Mouse (Mus musculus) frontal cortex, postnatal 25 days (tissue): ENCODE data around the gene Cplx2.

Experiments
- DNase-seq, 2 experiments: peaks; one replicate each; pipeline ENCODE4 v3.0.0; 2022; ENCODE audit warnings: low spot score in 2 of 2

The Cplx2 gene

DNA sequence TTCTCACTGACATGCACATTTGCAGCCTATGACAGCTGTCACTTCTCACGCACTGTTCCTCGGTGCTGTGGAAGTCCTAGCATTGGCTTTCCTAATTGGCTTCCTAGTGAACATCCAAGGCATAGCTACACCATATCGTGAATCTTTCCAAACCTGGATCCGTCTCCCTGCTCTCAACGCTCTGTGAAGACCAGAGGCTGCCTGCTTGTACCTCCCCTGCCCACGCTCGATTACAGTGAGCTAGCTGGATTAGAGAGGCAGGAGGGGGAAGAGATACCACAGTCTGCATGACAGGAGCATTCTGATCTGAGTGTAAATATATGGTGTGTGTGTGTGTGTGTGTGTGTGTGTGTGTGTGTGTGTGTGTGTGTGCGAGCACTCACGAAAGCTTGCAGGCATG is 3.0 kb upstream of the Cplx2 start:
- no peak for DNase-seq

DNA sequence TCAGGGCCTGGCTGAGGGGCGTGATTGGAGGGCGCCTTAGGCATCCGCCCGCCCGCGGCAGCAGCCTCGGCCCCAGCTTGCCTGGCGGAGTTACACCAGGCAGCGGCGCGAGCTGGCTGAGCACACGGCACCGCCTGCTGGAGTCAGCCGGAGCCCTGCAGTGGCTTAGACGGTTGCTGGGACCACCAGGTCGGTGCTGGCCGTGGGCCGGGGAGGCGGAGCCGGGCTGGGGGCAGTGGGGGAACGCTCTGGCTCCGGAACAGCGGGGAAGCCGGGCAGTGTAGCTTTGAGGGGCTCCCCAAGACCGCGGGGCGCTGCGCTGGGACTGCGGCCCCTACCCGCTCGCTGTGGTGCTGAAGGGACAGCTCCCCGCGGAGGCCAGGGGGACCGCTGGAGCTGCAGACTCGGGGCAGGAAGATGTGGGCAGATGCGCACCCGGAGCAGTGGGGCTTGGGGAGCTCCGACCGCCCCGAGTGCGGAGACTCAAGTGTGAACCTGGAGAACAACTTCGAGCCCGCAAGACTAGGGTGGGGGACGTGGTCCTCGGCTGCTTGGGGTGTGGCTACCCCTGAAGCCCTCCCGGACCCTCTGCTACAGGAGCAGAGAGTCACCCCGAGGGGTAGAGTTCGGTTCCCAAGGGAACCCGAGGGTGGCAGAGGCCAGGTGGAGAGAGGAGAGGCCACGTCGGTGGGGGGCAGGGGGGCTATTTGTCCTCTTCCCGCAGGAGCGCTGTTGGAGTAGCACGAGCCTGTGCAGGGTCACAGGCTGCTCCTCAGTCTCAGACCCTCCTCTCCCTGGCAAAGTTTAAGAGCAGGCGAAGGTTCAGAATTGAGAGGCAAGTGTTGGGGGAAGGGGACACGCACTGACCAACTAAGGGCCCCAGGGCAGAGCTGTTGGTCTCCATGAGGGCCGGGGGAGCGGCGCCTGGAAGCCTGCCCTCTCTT is 510 bp downstream of the Cplx2 start:
- no peak for DNase-seq

DNA sequence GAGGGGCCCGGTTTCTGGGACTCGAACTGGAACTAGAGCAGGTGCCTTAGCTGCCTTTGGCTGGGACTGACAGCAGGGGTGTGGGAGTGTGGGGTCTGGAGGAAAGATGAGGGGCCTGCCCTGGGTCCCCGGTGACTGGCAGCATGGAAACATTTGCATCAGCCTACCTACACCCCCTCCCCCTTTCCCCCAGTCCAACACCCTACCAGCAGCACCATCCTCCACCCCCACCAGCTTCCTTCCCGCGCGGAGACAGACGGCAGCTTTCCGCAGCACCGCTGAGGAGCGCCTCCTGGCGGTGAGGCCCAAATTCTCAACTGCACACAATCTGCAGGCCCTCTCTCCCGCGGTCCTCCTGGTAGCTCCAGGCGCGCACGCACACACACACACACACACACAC is 1.5 kb downstream of the Cplx2 start:
- DNase-seq, result peak; percentile 69 to 79

DNA sequence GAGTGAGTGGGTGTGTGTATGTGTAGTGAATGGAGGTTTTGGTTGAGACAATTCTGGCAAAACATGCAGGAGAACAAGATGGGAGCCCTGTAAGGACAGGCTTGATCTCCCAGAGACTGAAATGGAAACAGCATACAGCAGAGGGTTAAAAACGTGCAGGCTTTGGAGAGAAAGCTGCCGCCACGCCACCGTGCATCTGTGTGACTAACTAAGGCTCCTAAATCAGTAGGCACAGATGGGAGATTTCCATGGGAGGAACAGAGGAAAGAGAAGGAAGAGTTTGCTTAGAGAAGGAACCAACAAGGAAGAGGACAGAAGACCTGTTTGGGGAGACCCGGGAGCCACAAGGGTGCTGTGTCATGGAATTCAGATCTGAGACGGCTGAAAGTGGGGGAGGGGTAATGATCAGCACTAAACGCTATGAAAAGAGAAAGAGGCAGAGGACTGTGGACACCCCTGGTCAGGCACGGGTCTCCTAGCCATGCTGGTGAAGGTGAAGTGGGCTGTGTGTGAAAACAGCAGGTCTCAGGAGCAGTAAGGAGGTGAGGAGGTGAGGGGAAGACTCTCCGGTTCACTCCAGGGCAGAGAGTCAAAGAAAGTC is 3.1 kb downstream of the Cplx2 start:
- DNase-seq, result no peak

DNA sequence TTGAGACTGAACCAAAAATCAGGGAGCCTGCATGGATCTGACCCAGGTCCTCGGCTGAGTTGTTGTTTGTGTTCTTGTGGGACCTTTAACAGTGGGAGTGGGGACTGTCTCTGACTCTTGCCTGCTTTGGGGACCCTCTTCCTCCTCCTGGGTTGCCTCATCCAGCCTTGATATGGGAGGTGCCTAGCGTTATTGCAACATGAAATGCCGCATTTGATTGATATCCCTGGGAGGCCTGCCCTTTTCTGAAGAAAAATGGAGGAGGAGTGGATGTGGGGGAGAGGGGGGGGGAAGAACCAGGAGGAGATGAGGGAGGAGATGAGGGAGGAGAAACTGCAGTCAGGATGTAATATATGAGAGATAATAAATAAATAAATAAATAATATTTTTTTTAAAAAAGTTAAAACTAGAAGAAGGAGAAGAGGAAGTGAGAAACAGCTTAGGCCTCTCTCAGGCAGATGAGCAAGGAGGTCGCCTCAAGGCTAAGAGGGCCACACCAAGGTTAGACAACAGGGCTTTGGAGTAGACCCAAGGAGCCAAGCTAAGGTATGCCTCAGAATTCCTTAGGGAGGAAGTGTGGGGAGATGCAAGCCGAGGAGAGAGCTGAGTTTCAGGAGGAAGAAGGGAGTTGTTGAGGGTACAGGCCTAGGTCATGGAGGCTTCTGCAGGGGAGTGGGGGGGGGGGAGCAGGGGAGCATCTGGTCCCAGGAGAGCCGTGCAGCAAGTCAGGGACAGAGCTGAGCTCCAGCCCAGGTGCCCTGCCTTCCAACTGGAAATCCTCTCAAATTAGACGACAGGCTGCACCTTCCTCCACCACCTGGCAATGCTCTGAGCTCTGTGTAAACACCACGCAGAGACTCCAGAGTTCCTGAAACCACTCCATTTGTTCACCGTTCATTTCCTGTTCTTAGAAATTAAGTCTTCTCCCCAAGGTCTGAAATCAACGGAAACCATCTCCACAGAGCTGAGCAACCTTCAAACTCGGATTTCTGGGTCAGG is 4.6 kb downstream of the Cplx2 start:
- DNase-seq, result no peak

DNA sequence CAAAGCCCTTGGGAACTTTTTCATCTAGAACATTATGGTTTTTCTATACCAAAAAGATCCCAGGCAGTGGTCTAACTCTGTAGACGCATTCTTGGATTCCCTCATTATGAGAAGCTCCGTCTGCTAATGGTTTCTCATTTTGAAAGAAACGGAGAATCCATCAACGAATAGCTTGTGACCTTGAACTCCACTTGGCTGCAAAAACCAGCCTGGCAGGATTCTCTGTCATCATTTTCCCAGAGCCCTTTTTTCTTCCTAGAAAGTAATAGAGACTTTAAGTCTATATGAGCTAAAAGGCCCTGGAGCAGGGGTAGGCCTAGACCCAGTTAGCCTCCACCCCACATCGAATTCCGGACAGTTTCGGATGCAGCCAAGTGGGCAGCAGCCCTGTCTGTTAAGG is 5.6 kb downstream of the Cplx2 start:
- DNase-seq, result no peak

DNA sequence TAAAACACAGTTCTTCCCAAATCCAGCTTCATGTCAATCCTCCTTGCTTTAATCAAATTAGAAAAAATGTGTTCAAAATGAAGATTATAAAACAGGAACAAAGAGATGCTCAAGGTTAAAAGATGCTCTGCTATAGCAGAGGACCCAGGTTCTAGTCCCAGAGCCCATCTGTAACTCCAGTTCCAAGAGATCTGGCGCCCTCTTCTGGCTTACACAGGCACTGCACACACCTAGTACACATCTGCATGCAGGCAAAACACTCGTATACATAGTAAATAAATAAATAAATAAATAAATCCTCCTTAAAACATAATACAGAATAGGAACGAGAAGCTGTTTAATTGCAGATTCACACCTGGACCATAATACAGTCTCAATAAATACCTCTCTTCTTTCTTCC is 6.9 kb downstream of the Cplx2 start:
- DNase-seq, result no peak

DNA sequence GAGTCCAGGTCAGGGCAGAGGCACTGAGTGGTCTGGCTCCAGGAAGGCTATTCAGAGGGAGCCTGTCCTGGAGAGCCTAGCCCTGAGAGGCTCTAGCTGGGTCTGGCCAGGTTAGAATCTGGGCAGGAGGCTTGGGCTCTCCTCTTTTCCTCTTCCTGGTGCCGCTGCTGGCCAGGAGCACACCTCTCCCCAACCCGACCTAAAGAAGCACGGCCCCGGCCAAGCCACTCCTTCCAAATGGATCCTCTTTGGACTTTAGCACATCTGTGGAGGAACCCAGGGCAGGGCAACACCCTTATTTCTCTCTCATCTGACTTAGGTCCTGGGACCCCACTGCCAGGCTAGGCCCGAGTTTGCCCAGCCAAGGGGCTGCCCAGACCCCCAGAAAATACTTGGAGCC is 9.3 kb downstream of the Cplx2 start:
- no peak for DNase-seq

DNA sequence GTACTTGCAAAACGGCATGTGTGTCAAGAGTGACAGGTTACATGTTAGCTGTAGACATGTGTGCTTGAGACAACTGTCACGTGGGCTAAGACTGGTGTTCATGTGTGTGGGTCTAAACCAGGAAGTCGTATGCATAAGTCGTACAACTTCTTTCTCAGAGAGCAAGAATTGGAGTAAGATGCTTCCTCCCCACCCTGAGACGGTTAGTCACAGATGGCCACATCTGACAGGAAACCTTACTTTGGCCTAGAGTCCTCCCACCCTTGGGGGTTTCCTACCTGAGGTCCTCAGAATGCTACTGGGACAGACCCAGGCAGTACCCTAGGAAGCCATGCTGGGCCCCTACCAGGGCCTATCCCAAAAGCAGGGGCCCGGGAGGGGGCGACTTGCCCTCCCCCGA is 10.2 kb downstream of the Cplx2 start:
- no peak for DNase-seq

DNA sequence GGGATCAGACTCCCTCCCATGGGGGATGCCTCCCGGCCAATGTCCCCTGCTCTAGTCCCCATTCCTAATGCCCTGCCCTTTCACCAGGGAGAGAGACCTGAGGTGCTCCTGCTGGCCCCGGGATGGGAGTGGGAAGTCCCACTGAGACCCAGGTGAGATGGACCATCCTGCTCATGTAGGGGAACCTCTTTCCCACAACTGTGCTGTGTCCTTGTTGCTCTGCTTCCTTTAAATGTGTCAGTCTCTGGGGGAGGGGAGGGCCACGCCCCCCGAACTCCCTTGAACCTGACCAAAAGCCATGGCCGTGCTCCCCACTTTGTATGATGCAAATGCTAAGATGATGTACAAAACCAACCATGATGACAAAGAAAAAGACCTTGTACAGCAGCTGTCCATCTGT is 12.4 kb downstream of the Cplx2 start:
- no peak for DNase-seq

DNA sequence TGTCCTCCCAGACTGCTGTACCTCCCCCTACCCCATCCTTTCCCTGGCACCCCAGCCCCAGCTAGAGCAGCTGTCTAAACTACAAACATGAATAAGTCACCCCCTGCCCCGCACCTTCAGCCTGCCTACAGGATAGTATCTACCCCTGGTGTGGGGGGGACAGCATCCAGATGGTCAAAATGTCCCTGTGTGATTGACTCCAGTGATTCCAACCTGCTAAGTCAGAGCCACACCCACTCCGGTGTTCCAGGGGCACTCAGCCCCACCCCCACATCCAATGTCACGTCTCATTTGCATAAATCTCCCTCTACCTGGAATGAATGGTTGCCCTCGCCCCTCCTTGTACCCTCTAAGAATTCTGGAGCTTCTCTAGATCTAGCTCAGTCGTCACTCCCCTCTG is 13.4 kb downstream of the Cplx2 start:
- DNase-seq, result no peak

DNA sequence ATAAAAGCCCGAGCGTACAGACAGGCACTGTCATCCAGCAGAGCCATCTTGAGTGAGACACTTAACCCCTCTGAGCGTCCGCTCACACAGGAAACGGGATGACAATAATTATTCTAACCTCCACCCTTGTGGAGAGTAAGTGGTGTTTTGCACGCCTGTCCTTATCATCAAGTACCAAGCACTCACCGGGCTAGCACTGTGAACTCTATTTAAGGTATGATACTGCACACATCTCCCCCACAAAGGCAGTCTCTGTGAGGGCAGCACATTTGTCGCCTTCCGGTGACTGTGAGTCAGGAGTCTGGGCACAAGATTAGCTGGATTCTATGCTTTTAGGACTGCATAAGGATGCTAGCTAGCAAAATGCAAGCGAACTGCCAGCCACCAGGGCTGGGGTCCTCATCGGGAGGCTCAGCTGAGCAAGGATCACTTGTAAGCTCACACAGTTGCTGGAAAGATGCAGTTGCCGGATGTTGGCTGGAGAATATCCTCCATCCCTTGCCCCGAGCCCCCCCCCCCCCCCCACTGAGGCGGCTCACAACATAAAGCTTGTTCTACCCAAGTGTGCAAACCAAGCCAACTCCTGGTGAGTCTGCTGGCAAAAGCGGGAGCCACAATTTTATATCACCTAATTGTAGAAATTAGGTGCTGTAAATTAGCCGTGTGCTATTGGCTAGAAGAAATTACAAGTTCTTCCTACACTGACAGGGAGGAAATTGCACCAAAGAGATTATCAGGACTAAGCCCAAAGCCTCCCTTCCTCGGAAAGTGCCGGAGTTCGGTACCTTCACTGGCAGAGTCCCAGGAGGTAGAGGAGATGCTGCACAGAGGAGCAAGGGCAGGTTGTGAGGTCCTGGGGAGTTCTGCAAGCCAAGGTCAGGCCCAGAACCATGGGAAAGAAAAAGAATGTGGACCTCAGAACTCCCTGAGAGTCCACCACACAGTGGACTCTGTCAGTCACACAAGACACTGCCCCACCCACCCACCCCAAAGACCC is 14.2 kb downstream of the Cplx2 start:
- DNase-seq, result no peak

DNA sequence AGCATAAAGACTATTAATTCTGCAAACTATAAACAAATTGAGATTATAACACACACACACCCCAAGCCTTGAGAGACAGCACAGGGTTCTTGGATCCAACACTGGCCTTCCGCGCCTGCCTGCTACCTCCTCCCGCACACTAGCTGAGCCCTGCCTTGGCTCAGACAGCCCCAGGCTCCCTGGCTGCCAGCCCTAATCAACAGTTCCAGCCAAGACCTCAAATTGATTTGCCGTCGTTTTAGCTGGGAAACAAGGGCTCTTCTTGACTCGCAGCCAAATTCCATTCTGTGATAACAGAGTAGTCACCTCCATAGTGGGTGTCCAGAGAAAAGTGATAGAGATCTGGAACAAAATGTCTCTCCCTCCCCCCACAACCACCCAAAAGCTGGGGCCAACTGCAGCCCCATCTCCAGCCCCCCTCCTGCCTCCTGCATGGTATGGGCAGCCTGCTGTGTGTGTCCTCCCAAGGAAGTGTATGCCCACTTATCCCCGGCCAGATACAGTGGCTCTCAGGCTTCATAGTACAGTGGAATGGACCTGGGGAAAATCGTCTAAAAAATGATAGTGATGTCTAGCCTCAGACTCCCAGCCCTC is 18.9 kb downstream of the Cplx2 start:
- no peak for DNase-seq

DNA sequence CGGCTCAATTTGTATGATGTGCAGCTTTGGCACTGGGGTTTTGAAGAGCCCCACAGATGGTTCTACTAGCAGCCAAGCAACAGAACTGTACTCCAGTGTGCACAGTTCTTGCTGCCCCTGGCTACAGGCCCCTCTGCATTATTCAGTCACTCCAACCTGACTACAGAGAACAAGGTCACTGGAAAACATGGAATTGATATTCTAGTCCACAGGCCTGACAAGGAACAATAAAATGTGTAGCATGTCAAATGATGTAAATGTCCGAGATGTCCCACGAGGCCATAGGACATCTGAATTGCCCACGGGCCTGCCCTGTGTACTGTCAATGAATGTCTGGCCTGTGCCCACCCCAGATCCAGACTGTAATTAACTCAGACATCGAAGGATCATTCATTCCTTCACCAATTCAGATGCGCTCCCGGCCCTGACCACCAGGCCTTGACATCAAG is 19.4 kb downstream of the Cplx2 start:
- DNase-seq, result no peak

DNA sequence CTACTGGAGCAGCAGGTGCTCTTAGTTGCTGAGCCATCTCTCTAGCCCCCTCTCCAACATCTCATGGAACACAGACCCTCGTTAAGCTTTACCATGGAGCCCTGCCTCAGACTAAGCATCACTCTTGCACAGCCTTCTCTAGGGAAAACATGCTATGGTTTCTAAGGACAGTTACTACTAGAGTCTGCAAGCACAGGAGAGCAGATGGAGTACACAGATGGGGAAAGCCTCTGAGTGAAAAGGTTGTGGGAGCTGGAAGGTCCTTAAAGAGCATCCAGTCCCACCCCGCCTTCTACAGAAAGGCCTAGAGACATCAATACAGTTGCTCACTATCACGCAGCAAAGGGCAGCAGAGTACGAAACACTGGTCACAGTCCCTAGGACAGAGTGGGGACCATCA is 20.2 kb downstream of the Cplx2 start:
- DNase-seq, result no peak

DNA sequence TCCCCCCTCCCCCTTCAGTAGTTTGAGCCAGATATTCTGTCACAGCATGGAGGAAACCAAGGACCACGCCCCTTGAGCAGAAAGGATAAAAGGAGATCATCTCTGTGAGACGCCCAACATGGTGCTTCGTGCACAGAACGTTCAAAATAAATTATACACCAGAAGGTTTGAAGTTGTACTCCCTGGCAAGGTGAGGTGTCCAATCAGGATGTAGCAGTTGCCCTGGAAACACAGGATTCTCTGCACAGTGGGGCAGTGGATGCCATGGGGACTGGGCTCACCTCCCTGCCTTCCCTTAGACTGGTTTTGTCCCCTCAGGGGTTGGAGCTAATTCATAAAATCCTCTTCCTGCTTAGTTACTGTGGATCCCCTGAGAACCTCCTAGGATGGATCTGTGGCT is 25.9 kb downstream of the Cplx2 start:
- DNase-seq, result no peak

DNA sequence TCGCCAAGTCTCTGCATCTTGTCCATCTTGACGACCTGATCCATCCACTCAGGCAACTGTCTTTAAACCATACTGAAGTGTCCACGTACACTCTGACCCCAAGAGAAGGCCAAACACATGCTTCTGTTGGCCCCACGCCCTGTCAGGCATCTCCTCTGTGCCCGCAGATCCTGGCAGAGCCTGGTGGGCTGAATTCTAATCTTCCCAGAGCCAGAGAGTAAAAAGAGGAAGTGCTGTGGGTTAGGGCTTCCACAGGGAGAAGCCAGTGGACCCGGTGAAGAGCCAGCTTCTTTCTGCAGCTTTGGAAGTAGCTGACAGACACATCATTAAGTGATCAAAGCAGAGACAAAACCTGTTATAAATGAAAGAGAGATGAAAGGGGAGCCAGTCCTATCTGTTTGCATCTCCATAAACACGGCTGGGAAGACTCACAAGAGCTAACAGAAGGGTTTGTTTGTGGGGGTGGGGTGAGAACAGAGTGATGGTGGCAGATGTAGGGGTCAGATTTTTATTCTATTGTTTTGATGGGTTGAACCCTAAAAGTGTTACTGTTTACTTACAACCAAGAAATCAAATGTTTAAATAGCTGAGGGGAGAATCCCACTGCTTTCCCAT is 29.5 kb downstream of the Cplx2 start:
- no peak for DNase-seq

DNA sequence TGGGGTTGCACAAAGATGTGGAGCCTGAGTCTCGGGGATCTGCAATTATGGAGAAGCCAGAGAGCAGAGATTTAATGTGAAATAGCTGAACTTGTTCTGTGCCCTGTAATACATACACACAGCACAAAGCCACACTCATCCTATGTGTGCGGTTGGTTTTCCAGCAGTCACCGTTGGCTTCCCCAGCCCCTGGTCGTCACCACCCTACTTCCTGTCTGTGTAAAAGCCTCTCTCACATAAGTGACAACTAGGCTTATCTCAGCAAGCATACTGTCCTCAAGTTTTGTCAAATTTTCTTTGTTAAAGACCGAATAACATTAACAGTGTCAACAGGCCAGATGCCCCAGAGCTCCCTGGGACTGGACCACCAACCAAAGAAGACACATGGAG is 30.0 kb downstream of the Cplx2 start:
- no peak for DNase-seq

DNA sequence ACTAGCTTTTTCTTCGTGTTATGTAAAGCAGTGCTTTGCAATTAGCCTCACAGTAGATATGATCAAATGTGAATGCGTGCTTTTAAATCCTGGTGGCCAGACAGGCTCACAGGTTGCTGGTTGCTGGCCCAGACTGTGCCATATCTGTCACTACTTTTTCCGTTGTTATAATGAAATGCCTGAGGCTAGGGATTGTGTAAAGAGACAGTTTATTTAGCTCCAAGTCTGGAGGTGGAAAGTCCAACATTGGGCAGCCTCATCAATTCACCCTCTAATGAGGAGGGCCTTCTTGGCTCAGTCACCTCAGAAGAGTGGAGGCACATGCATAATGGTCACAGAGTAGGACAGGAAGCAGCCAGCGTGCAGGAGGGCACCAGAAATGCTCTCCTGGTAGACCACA is 31.2 kb downstream of the Cplx2 start:
- DNase-seq, result no peak
